Mouse (Mus musculus) thymus, adult 2 months (tissue): ENCODE measurements around the gene Ccm2l. TPM values are rescaled to one million over a fixed set of nuclear protein-coding genes. Genes with fewer than 3 reads are reported as not detected.

ENCODE experiments used
- DNase-seq: peaks from one replicate; pipeline ENCODE4 v3.0.0; 2021
- H3K27ac ChIP-seq: fragments of 200-500 bp; 2 replicates; pipeline ENCODE4 v1.5.1; 2012; ENCODE audit warnings: low read length, control low read depth; ENCODE audit not compliant: control insufficient read depth, insufficient read depth
- H3K27me3 ChIP-seq: fragments of 200-500 bp; 2 replicates; pipeline ENCODE4 v1.6.1; 2012; ENCODE audit warnings: mild to moderate bottlenecking, low read length, moderate library complexity, mixed read lengths; ENCODE audit not compliant: control insufficient read depth, insufficient read depth
- H3K36me3 ChIP-seq: fragments of 200-500 bp; 2 replicates; pipeline ENCODE4 v1.6.1; 2012; ENCODE audit warnings: mild to moderate bottlenecking, low read length, moderate library complexity; ENCODE audit not compliant: control insufficient read depth, insufficient read depth
- H3K4me1 ChIP-seq: fragments of 200-500 bp; replicated peaks from 2 replicates; pipeline ENCODE4 v1.6.1; 2012; ENCODE audit warnings: low read length; ENCODE audit not compliant: control insufficient read depth, insufficient read depth
- H3K4me3 ChIP-seq: fragments of 200-500 bp; 2 replicates; pipeline ENCODE4 v1.5.1; 2012; ENCODE audit warnings: mild to moderate bottlenecking, low read length, control low read depth, moderate library complexity; ENCODE audit not compliant: control insufficient read depth, insufficient read depth
- CTCF ChIP-seq: fragments of 200-500 bp; IDR thresholded peaks from 2 replicates; pipeline ENCODE4 v1.5.1; 2012; ENCODE audit warnings: mild to moderate bottlenecking, control low read depth, low read length, moderate library complexity, borderline replicate concordance; ENCODE audit not compliant: control insufficient read depth, poor library complexity, insufficient read depth; ENCODE audit errors: extremely low read depth
- POLR2A ChIP-seq: fragments of 200-500 bp; IDR thresholded peaks from 2 replicates; pipeline ENCODE4 v1.6.1; 2012; ENCODE audit warnings: mild to moderate bottlenecking, low read length, control low read depth, moderate library complexity; ENCODE audit not compliant: control insufficient read depth, poor library complexity, insufficient read depth; ENCODE audit errors: extremely low read depth
- WGBS: fragments of 180-500 bp; shearing (Covaris S2); methylation state at CpG from one replicate; pipeline ENCODE4 v1.1.7; 2018; 5-methylcytosine and 5-hydroxymethylcytosine counted together
- polyA plus RNA-seq: library from polyadenylated mRNA; depleted of rRNA; stranded (reverse); fragments of >200 nt; gene quantifications from 2 replicates; pipeline ENCODE4 v1.2.3, GENCODE M21; 2012; rRNA removed

Ccm2l gene
- polyA plus RNA-seq, result 4.9 and 9.2 TPM in 2 replicates

DNA sequence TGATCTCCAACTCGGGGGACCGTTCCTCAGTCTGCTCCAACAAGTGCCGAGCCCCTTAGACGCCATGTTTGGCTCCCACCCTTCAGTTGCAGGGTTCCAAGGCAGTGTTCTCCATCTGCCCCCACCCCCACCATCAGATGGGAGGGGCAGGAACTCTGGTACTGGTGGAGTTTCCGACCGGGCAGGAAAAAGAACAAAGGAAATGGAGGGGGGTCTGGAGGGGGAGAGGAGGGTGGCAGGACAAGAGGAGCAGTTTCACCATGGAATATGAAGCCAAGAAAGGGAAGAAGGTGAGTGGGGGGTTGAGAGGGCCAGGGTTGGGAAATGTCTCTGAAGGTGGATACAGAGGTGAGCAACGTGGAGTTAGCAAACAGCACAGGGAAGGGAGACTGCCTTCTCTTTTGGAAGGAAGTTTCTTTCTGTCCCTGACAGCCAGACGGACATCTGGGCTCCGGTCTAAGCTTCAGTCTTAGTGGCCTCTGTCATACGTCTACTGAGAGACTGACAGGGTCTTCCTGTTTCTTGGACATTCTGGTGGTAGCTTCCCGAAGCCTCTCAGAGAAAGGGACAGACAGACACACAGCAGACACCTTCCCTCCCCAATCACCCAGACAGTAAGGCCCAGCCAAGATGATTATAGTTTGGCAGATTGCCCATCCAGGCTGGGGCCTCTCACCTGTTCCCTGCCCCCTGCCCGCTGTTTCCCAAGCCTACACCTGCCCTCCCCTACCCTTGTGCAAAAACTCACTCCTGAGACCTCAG, at the start of gene Ccm2l:
Gene Ccm2l (plus strand): TSS at position 209 of the 762 bp plus-strand sequence.
- H3K4me1 ChIP-seq, result no peaks in the 10 kb centered on the region
- no peak for TF ChIP-seq POLR2A
- no peak for TF ChIP-seq CTCF
- no peaks in the 10 kb centered on the region for H3K36me3 ChIP-seq
- WGBS, result 50% methylated on average over 12 of the region's 12 CpGs
- no peak within 1 kb of the TSS for H3K27ac ChIP-seq
- H3K27me3 ChIP-seq, result no peaks in the 10 kb centered on the region
- no peak for DNase-seq
- H3K4me3 ChIP-seq, result no peak within 1 kb of the TSS

- TF ChIP-seq CTCF (no peak), POLR2A (no peak)
- no peaks in the 10 kb centered on the region for H3K27me3 ChIP-seq
- no peak overlapping the region for H3K27ac ChIP-seq
- DNase-seq, result no peak
- 52% methylated on average over 5 of the region's 5 CpGs for WGBS
- no peak overlapping the region for H3K4me3 ChIP-seq
- no peaks in the 10 kb centered on the region for H3K36me3 ChIP-seq
- H3K4me1 ChIP-seq, result peaks cover 5% of the 10 kb centered on the region
These were observed 49.0 kb upstream of the Ccm2l start for GRCm38 (mm10) chr2:153016786-153017185.

DNA sequence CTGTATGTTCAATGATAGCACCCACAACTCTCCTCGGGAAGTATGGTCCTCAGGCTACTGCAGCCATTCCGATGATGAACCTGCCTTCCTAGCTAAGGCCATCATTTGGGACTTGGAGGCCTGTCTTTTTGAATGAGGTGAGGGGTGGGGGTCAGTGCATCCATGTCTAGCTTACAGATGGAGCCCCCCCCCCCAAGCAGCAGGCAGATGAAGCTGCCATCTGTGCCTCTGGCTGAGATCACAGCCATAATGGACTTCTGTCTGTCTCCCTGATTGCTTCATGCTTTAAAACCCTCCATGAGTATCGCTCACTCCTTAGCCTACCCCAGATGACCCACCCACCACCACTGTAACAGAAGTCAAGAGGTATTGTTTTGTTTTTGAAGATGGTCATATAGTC, 46.4 kb upstream of the Ccm2l start:
- no peak for DNase-seq
- H3K36me3 ChIP-seq, result no peaks in the 10 kb centered on the region
- H3K27me3 ChIP-seq, result no peaks in the 10 kb centered on the region
- WGBS, result 91% methylated on average over 3 of the region's 3 CpGs
- TF ChIP-seq POLR2A (no peak), CTCF (no peak)
- no peak overlapping the region for H3K4me3 ChIP-seq
- H3K27ac ChIP-seq, result no peak overlapping the region
- H3K4me1 ChIP-seq, result peaks cover 5% of the 10 kb centered on the region

DNA sequence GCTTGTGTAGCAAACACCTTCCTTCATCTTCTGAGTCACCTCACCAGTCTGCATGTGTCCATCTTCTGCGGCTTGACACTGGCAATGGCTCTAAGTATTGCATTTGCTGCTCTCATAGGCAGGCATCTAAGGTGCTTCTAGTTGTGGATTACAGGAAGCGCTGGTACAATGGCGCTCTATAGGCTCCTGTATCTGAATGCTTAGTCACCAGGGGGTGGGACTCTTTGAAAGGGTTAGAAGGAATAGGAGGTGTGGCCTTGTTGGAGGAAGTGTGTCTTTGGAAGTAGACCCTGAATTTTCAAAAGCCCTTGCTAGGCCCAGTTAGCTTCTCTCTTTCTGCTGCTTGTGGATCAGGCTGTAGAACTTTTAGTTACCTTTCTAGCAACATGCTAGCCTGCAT, 44.6 kb upstream of the Ccm2l start:
- TF ChIP-seq POLR2A (no peak), CTCF (no peak)
- 50% methylated on average over 3 of the region's 3 CpGs for WGBS
- Histone ChIP-seq H3K27me3 (no peaks in the 10 kb centered on the region), H3K4me1 (no peaks in the 10 kb centered on the region), H3K4me3 (no peak overlapping the region), H3K36me3 (no peaks in the 10 kb centered on the region), H3K27ac (no peak overlapping the region)
- DNase-seq, result no peak

DNA sequence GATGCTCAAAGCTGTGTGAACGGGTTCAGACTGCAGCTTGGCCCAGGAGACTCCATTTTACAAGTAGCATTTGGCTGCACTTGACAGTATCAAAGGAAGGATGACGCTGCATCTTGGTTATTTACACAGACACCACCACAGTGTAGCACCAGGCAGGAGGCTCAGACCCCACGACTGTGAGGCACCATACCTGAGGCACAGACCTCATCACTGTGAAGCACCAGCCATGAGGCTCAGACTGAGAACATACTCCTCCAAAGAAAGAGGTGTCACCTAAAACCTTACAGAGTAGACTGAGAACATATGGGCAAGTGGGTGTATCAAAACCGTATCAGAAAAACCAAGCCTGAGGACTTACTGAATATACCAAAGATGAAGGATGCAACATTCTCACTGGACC, 42.9 kb upstream of the Ccm2l start:
- no peak overlapping the region for H3K27ac ChIP-seq
- H3K4me1 ChIP-seq, result no peaks in the 10 kb centered on the region
- no peak overlapping the region for H3K4me3 ChIP-seq
- no peaks in the 10 kb centered on the region for H3K36me3 ChIP-seq
- no peaks in the 10 kb centered on the region for H3K27me3 ChIP-seq
- DNase-seq, result no peak
- TF ChIP-seq POLR2A (no peak), CTCF (no peak)
- 63% methylated on average over 4 of the region's 4 CpGs for WGBS

- no peak for DNase-seq
- TF ChIP-seq CTCF, result no peak
- no peak for TF ChIP-seq POLR2A
- no peaks in the 10 kb centered on the region for H3K4me1 ChIP-seq
- no peak overlapping the region for H3K27ac ChIP-seq
- 79% methylated on average over 7 of the region's 7 CpGs for WGBS
- H3K36me3 ChIP-seq, result no peaks in the 10 kb centered on the region
- peaks cover 6% of the 10 kb centered on the region; the same call in 1 of the 2 replicates for H3K27me3 ChIP-seq
- H3K4me3 ChIP-seq, result no peak overlapping the region
These were observed 39.7 kb upstream of the Ccm2l start for GRCm38 (mm10) chr2:153026052-153026451.

DNA sequence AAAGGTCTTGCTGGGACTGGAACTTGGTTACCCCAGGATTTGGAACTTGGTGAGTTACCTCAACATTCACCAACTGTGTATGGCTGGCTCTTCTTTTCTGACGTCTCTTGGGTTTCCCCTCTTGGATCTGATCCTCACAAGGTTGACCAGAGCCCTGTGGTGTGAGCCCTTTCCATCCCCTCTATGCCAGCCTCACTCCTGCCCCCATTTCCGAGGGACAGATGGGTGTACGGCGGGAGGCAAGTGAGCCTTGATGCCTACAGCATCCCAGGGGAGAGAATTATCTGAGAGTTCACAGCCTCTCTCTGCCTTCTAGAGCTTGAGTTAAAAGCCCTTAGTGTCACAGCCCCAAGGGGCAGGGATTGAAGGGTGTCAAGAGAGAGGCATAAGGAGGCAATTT, 38.3 kb upstream of the Ccm2l start:
- Histone ChIP-seq H3K27me3 (peaks cover 7% of the 10 kb centered on the region; the same call in 1 of the 2 replicates), H3K27ac (no peak overlapping the region), H3K36me3 (no peaks in the 10 kb centered on the region), H3K4me3 (no peak overlapping the region), H3K4me1 (peaks cover 6% of the 10 kb centered on the region)
- WGBS, result 64% methylated on average over 4 of the region's 4 CpGs
- no peak for DNase-seq
- TF ChIP-seq CTCF (no peak), POLR2A (no peak)
